Mouse (Mus musculus) lung, embryonic 14.5 days (tissue): Measurements from ENCODE around the gene Rapgef4. TPM values are rescaled to one million over a fixed set of nuclear protein-coding genes. Genes with fewer than 3 reads are reported as not detected.
A peak's percentile ranks its signal among the peaks of the same experiment; 100 is the strongest.

Source experiments
- ATAC-seq: fragments of 200-750 bp; cut with Nextera tagmentation; 2 replicates; pipeline ENCODE4 v1.8.0; 2017; ENCODE audit warnings: mild to moderate bottlenecking, moderate TSS enrichment, moderate library complexity; ENCODE audit not compliant: insufficient read depth
- DNase-seq: peaks from one replicate; pipeline ENCODE4 v3.0.0-alpha.2; 2015
- H3K27ac ChIP-seq: fragments of 300-500 bp; sonication (generic); 2 replicates; pipeline ENCODE4 v1.5.1; 2014; ENCODE audit warnings: low read depth, mild to moderate bottlenecking, moderate library complexity
- H3K27me3 ChIP-seq: fragments of 300-500 bp; sonication (generic); 2 replicates; pipeline ENCODE4 v1.6.1; 2014; ENCODE audit warnings: low read length, control low read depth; ENCODE audit not compliant: insufficient read depth
- H3K36me3 ChIP-seq: fragments of 300-500 bp; sonication (generic); 2 replicates; pipeline ENCODE4 v1.6.1; 2014; ENCODE audit warnings: control low read depth; ENCODE audit not compliant: insufficient read depth
- H3K4me1 ChIP-seq: fragments of 300-500 bp; sonication (generic); 2 replicates; pipeline ENCODE4 v1.6.1; 2014; ENCODE audit warnings: antibody characterized with exemption, control low read depth; ENCODE audit not compliant: insufficient read depth
- H3K4me2 ChIP-seq: fragments of 300-500 bp; sonication (generic); 2 replicates; pipeline ENCODE4 v1.6.1; 2014; ENCODE audit warnings: mild to moderate bottlenecking
- H3K4me3 ChIP-seq: fragments of 300-500 bp; sonication (generic); 2 replicates; pipeline ENCODE4 v1.5.1; 2014; ENCODE audit warnings: low read depth, low read length
- H3K9ac ChIP-seq: fragments of 300-500 bp; sonication (generic); 2 replicates; pipeline ENCODE4 v1.6.1; 2014
- H3K9me3 ChIP-seq: fragments of 300-500 bp; sonication (generic); 2 replicates; pipeline ENCODE4 v1.6.1; 2016; ENCODE audit warnings: low read depth, low read length, control low read depth
- CTCF ChIP-seq: IDR thresholded peaks from 2 replicates; pipeline ENCODE4 v1.5.1; 2016; ENCODE audit warnings: antibody characterized with exemption, low read depth
- WGBS: fragments of 180-500 bp; shearing (Covaris S2); extraction: QIAGEN DNeasy Blood & Tissue Kit; methylation state at CpG from one replicate; pipeline ENCODE4 v1.1.7; 2014; 5-methylcytosine and 5-hydroxymethylcytosine counted together
- polyA plus RNA-seq: library from polyadenylated mRNA; unstranded; fragments of >200 nt; fragmentation: Nextera tagmentation; extraction: Ambion mirVana; gene quantifications from 2 replicates; pipeline ENCODE4 v1.2.1, GENCODE M21; 2014

Rapgef4 gene
- polyA plus RNA-seq, 1 experiment from 2014 or later = 3.5 TPM

DNA sequence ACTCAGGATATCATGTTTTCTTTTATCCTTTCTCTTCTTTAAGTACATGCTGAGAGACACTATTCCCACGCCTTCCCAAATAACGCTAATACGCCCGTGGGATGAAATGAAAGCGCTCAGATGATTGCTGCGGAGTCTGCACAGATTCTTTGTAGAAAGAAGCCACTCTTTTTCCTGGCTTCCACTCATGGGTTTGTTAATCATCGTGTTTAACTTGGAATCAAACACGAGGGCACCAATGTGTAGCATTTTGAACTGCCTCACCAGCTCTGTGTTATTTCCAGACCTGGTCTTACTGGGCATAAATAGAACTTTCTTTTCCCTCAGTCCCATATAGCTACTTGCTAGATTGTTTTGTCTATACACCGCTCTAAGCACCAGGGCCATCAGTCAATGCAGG lies 162.4 kb downstream of the Rapgef4 start:
- ATAC-seq (no peak), DNase-seq (no peak)
- Histone ChIP-seq H3K27me3 (no peaks in the 10 kb centered on the region), H3K36me3 (no peaks in the 10 kb centered on the region), H3K9ac (no peak overlapping the region), H3K4me1 (peaks cover 20% of the 10 kb centered on the region), H3K4me3 (no peak overlapping the region), H3K4me2 (no peak overlapping the region), H3K27ac (no peak overlapping the region), H3K9me3 (no peaks in the 10 kb centered on the region)
- TF ChIP-seq CTCF = no peak
- WGBS = 82% methylated on average over 9 of the region's 9 CpGs

DNA sequence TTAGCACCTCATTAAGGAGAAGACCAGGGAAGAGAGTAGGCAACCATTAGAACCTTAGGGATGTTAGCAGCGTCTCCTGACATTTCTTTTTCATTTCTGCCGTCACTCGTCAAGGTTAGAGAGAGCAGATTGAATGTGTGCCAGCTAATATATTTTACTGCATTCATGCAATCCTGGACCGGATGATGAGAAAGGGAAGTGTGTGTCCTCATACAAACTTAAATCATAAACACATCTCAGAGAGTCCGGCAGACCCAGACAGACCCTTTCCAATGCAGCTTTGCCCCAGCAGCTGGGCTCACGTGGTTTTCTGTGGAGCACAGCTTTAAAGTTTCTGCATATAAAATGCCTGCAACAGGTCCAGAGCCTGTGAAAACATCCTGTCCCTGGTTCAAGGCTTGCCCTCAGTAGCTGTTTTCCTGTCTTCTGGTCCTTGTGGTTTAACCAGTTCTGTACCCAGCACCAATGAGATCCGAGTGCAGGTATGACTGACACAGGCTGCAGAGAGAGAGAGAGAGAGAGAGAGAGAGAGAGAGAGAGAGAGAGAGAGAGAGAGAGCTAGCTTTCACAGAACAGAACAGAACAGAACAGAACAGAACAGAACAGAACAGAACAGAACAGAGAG lies 163.6 kb downstream of the Rapgef4 start:
- Histone ChIP-seq H3K4me3 (no peak overlapping the region), H3K4me1 (peaks cover 20% of the 10 kb centered on the region), H3K36me3 (no peaks in the 10 kb centered on the region), H3K27me3 (no peaks in the 10 kb centered on the region), H3K27ac (peak overlapping the region; percentile 19; the same call in 1 of the 2 replicates), H3K9ac (no peak overlapping the region), H3K9me3 (no peaks in the 10 kb centered on the region), H3K4me2 (no peak overlapping the region)
- 24% methylated on average over 7 of the region's 7 CpGs for WGBS
- no peak for TF ChIP-seq CTCF
- DNase-seq (peak; percentile 81), ATAC-seq (peak; percentile 73; the same call in 1 of the 2 replicates)

DNA sequence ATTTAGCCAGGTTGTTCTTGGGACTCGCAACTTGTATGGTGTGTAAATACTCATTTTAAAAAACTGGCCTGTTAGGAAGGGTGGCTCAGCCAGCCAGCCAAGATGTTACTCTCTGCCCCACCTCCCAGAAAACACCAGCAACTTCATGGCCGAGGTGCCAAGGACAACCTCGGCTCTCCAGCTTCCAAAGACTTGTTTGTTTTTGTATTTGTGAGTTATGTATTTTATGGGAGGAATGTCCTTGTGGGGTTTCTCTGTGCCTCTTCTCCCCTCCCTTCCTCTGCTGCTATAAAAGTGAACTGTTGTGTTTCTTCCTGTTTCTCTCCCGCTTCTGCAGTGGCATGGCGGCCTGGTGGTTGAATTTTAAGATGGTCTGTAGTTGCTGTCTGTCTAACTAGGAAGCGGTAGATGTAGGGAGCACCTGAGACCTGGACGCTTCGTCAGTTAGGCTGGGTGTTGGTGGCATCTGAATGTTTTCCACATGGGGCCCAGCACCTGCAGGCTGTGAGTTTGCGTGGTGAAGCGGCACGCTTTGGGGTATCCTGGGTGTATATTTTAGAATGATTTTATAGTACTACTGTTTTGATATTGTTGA lies 164.3 kb downstream of the Rapgef4 start:
- no peak for DNase-seq
- Histone ChIP-seq H3K27me3 (no peaks in the 10 kb centered on the region), H3K36me3 (no peaks in the 10 kb centered on the region), H3K4me1 (peaks cover 20% of the 10 kb centered on the region), H3K27ac (peak overlapping the region; percentile 19; the same call in 1 of the 2 replicates), H3K9me3 (no peaks in the 10 kb centered on the region), H3K4me2 (no peak overlapping the region), H3K4me3 (no peak overlapping the region), H3K9ac (no peak overlapping the region)
- no peak for TF ChIP-seq CTCF
- WGBS = 74% methylated on average over 11 of the region's 11 CpGs
- ATAC-seq = no peak

DNA sequence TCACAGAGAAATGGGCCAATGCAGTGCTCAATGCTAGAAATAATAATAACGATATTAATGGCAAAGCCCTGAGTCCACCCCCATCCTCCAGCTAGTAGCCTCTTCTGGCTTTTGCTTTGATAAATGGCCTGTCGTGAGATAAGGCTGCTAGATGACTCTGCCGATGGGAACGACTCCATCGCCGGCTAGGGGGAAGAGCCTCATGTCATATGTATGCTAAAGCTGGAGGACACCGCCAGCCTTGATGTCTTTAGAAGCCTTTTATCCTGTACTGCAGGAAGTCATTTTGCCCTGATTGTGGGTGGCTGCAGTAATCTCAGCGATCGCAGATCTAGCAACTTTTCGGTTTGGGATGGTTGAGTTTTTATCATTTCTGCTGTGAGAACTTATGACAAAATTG lies 165.0 kb downstream of the Rapgef4 start:
- ATAC-seq = no peak
- Histone ChIP-seq H3K9me3 (no peaks in the 10 kb centered on the region), H3K27ac (no peak overlapping the region), H3K36me3 (no peaks in the 10 kb centered on the region), H3K9ac (no peak overlapping the region), H3K27me3 (no peaks in the 10 kb centered on the region), H3K4me1 (peaks cover 20% of the 10 kb centered on the region), H3K4me3 (no peak overlapping the region), H3K4me2 (no peak overlapping the region)
- 29% methylated on average over 10 of the region's 10 CpGs for WGBS
- peak; percentile 59 for DNase-seq
- no peak for TF ChIP-seq CTCF

DNA sequence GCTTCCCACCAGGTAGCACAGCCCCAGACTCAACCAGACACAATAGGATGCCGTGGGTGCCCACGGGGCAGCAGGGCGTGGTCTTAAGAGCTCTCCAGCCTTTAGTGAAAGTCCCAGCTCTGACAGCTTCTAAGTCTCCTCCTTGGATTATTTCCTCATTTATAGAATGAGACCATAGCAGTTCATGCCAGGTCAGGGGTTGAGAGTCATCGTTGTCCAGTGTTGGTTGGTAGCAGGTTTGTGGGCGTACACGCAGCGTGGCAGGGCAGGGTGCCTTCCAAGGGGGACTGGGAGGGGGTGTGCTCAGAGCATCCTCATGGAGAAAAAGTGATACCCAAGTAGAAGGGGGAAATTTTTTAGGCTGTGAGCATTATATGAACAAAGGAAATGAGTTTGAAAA lies 166.2 kb downstream of the Rapgef4 start:
- H3K4me3 ChIP-seq = no peak overlapping the region
- H3K36me3 ChIP-seq = no peaks in the 10 kb centered on the region
- no peak for ATAC-seq
- H3K9me3 ChIP-seq = no peaks in the 10 kb centered on the region
- H3K27me3 ChIP-seq = no peaks in the 10 kb centered on the region
- no peak for TF ChIP-seq CTCF
- H3K27ac ChIP-seq = no peak overlapping the region
- 79% methylated on average over 7 of the region's 7 CpGs for WGBS
- H3K9ac ChIP-seq = no peak overlapping the region
- H3K4me2 ChIP-seq = no peak overlapping the region
- H3K4me1 ChIP-seq = peaks cover 20% of the 10 kb centered on the region
- no peak for DNase-seq

DNA sequence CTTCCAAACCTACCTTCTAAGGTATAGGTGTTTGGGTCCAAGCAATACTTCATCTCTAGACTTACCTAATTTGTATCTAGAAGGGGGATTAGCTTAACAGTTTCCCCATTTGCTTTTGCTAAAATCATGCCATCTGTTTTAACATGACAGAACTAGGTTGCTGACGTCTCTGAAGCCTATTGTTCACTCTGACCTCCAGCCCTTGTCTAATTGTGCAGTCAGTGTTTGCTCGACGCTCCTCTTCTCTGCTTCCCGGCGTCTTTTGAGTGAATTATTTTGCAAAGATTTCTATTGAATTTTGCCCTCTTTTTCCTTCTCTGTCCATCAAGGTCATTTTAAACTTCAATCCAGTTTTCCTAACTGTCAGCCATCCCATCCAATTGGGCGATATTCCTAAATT lies 166.7 kb downstream of the Rapgef4 start:
- no peak overlapping the region for H3K27ac ChIP-seq

DNA sequence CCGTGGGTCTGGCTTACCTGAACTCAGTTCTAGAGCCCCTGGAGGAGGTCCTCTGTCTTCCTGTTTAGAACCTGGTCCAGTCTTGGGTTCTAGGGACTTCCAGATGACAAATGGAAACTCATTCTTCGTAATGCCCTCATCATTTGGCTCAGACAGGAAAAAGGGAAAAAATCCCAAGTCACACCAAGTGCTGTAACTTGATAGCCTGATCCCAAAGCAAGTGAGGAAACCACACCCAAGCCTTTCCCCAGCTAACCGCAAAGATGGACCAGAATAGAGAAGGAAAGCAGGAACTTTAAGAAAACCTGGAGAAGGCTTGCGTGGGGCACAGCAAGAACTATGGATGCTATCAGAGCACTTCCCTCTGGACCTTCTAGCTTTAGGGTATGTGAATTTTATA lies 167.6 kb downstream of the Rapgef4 start:
- H3K36me3 ChIP-seq = no peaks in the 10 kb centered on the region
- no peak overlapping the region for H3K4me3 ChIP-seq
- H3K9ac ChIP-seq = no peak overlapping the region
- no peak overlapping the region for H3K4me2 ChIP-seq
- H3K4me1 ChIP-seq = peaks cover 16% of the 10 kb centered on the region
- H3K9me3 ChIP-seq = no peaks in the 10 kb centered on the region
- DNase-seq (no peak), ATAC-seq (no peak)
- no peak overlapping the region for H3K27ac ChIP-seq
- H3K27me3 ChIP-seq = no peaks in the 10 kb centered on the region
- WGBS = 33% methylated on average over 4 of the region's 4 CpGs
- no peak for TF ChIP-seq CTCF

More for the DNA sequence above, 166.7 kb downstream of the Rapgef4 start:
- Histone ChIP-seq H3K36me3 (no peaks in the 10 kb centered on the region), H3K9ac (no peak overlapping the region), H3K4me3 (no peak overlapping the region), H3K27me3 (no peaks in the 10 kb centered on the region), H3K4me2 (no peak overlapping the region), H3K9me3 (no peaks in the 10 kb centered on the region), H3K4me1 (peaks cover 20% of the 10 kb centered on the region)
- DNase-seq (no peak), ATAC-seq (no peak)
- WGBS = 59% methylated on average over 6 of the region's 6 CpGs
- no peak for TF ChIP-seq CTCF
